Mouse (Mus musculus) kidney, adult 9 months (tissue): ENCODE measurements around the gene Rbmxl1.
"Not testable (repeated sequence)": the region's sequence is repeated elsewhere in the genome, so short reads cannot be mapped to it uniquely, and the experiment has no call there.

ENCODE experiments used
- DNase-seq: peaks from one replicate; pipeline ENCODE4 v3.0.0; 2022

Rbmxl1 gene

GRCm38 (mm10) chr8:78508719-78509272 lies at the start of gene Rbmxl1:
TSS of gene Rbmxl1 (minus strand) at chr8:78508898.
- peak; percentile 86 for DNase-seq

- no peak for DNase-seq
Measured at GRCm38 (mm10) chr8:78556773-78557434, 48.2 kb upstream of the Rbmxl1 start.

- DNase-seq: no peak
Measured at GRCm38 (mm10) chr8:78555817-78556216, 47.1 kb upstream of the Rbmxl1 start.

GRCm38 (mm10) chr8:78550752-78551134 lies 42.0 kb upstream of the Rbmxl1 start:
- no peak for DNase-seq

GRCm38 (mm10) chr8:78549971-78550751 lies 41.5 kb upstream of the Rbmxl1 start:
- DNase-seq: no peak

GRCm38 (mm10) chr8:78545153-78545817 lies 36.6 kb upstream of the Rbmxl1 start:
- DNase-seq: not testable (repeated sequence)

- no peak for DNase-seq
Measured at GRCm38 (mm10) chr8:78544545-78544944, 35.8 kb upstream of the Rbmxl1 start.

GRCm38 (mm10) chr8:78543621-78544020 lies 34.9 kb upstream of the Rbmxl1 start:
- no peak for DNase-seq

GRCm38 (mm10) chr8:78542670-78543069 lies 34.0 kb upstream of the Rbmxl1 start:
- DNase-seq: not testable (repeated sequence)

- DNase-seq: no peak
Measured at GRCm38 (mm10) chr8:78537795-78538194, 29.1 kb upstream of the Rbmxl1 start.

GRCm38 (mm10) chr8:78536716-78537115 lies 28.0 kb upstream of the Rbmxl1 start:
- DNase-seq: no peak

GRCm38 (mm10) chr8:78533981-78534380 lies 25.3 kb upstream of the Rbmxl1 start:
- DNase-seq: no peak

- DNase-seq: no peak
Measured at GRCm38 (mm10) chr8:78515132-78515531, 6.4 kb upstream of the Rbmxl1 start.

- no peak for DNase-seq
Measured at GRCm38 (mm10) chr8:78514706-78515105, 6.0 kb upstream of the Rbmxl1 start.

- no peak for DNase-seq
Measured at GRCm38 (mm10) chr8:78513106-78513505, 4.4 kb upstream of the Rbmxl1 start.

GRCm38 (mm10) chr8:78510926-78511325 lies 2.2 kb upstream of the Rbmxl1 start:
- DNase-seq: no peak

- peak; percentile 7 for DNase-seq
Measured at GRCm38 (mm10) chr8:78510094-78510493, 1.4 kb upstream of the Rbmxl1 start.

GRCm38 (mm10) chr8:78509273-78510031 lies 754 bp upstream of the Rbmxl1 start, which contains the start of gene Slc10a7:
TSS of gene Slc10a7 (plus strand) at chr8:78509346.
- peak; percentile 87 for DNase-seq

- DNase-seq: peak; percentile 5
Measured at GRCm38 (mm10) chr8:78507979-78508718, 549 bp downstream of the Rbmxl1 start.

- no peak for DNase-seq
Measured at GRCm38 (mm10) chr8:78502706-78503105, 6.0 kb downstream of the Rbmxl1 start.

GRCm38 (mm10) chr8:78496273-78496672 lies 12.4 kb downstream of the Rbmxl1 start:
- DNase-seq: not testable (repeated sequence)

- DNase-seq: no peak
Measured at GRCm38 (mm10) chr8:78493031-78493430, 15.7 kb downstream of the Rbmxl1 start.
